Mouse (Mus musculus) lung, adult 2 months (tissue): ENCODE measurements around the gene Fank1.

Source experiments
- CTCF ChIP-seq: fragments of 200-500 bp; IDR thresholded peaks from 2 replicates; pipeline ENCODE4 v1.5.1; 2011; ENCODE audit warnings: mild to moderate bottlenecking, low read length, control low read depth; ENCODE audit not compliant: insufficient read depth
- POLR2A ChIP-seq: fragments of 200-500 bp; IDR thresholded peaks from 2 replicates; pipeline ENCODE4 v1.6.1; 2011; ENCODE audit warnings: low read depth, mild to moderate bottlenecking, control low read depth, low read length, borderline replicate concordance; ENCODE audit errors: extremely low read depth

DNA sequence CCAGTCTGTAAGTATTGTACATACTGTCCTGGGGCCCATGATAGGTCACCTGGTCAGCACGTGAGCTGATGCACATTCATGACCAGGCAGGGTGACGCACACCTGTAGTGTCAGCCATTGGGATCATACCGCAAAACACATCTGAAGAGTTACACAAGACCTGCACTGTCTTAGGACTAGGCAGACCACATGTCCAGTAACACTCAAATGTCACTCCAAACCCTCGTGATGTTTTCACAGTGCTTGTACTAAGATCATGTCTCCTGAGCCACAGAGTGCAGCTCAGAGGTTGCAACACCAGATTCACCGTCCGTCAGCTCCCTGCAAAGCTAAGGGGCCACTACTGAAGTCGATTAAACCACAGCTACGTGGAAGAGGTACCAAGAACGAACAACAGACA is 114.6 kb downstream of the Fank1 start:
- no peak for TF ChIP-seq POLR2A
- no peak for TF ChIP-seq CTCF
